Mouse (Mus musculus): ENCODE measurements around the gene Med4. TPM values are rescaled to one million over a fixed set of nuclear protein-coding genes. Genes with fewer than 3 reads are reported as not detected.

Med4 gene
- polyA plus RNA-seq, 1 experiment from 2014 or later: 96.3 TPM

DNA sequence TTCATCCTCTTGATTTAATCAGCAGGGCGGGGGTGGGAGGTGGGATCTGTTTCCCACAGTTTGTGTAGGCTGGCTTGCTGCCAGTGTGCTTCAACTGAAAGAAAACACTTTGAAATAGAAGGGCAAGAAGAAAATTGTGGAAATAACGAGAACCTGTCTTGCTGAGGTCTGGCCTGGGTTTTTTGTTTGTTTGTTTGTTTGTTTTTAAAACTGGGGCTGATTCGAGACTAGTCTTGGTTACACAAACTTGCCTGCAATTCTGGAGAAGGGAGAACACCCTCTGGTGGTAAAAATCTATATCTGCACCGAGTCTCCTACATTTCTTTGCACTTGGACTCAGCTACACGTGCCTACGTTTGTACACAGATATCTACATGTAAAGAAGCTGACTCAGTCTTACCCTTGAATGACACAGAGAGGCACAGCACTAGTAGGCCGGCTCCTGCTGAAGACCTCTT lies 35.2 kb upstream of the Med4 start:
- Histone ChIP-seq H3K4me1 (replicated peaks; ENCODE audit: control insufficient read depth, insufficient read depth, low read length) (no peaks in the 10 kb centered on the region), H3K9me3 (ENCODE audit: control insufficient read depth, low read length) (no peaks in the 10 kb centered on the region), H3K36me3 (ENCODE audit: control insufficient read depth, insufficient read depth, low read length) (no peaks in the 10 kb centered on the region), H3K9ac (ENCODE audit: low read depth, low read length) (no peak overlapping the region), H3K4me2 (replicated peaks; ENCODE audit: low read depth, low read length) (no peak overlapping the region), H3K4me3 (ENCODE audit: low read depth, low read length) (no peak overlapping the region), H3K27me3 (ENCODE audit: control insufficient read depth, insufficient read depth, low read length) (no peaks in the 10 kb centered on the region), H3K27ac (ENCODE audit: low read depth, low read length) (no peak overlapping the region)
- ATAC-seq (ENCODE audit: low FRiP score) (no peak), DNase-seq (ENCODE audit: low spot score) (peak; percentile 41)
- WGBS: 32% methylated on average over 7 of the region's 7 CpGs

DNA sequence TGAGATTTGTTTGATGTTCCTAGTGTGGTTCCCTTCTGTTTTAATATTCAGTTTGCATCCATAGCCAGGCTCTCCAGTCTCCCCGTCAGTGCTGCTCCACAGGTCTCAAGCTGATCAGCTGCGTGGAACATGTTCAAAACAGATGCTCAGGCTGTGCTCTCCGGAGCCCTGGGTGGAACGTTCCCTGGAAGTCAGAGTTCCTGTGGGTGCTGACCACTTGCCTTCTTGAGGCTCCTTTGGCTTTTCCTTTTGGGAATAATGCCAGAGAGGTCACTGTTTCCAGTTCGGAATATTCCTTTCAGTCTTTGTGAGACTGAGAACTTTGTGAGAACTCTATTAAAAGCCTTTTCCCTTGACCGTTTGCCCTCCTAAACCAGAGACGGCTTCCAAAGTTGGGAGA lies 34.3 kb upstream of the Med4 start:
- Histone ChIP-seq H3K9me3 (ENCODE audit: control insufficient read depth, low read length) (no peaks in the 10 kb centered on the region), H3K4me2 (replicated peaks; ENCODE audit: low read depth, low read length) (no peak overlapping the region), H3K4me1 (replicated peaks; ENCODE audit: control insufficient read depth, insufficient read depth, low read length) (no peaks in the 10 kb centered on the region), H3K4me3 (ENCODE audit: low read depth, low read length) (no peak overlapping the region), H3K36me3 (ENCODE audit: control insufficient read depth, insufficient read depth, low read length) (no peaks in the 10 kb centered on the region), H3K9ac (ENCODE audit: low read depth, low read length) (no peak overlapping the region), H3K27ac (ENCODE audit: low read depth, low read length) (no peak overlapping the region), H3K27me3 (ENCODE audit: control insufficient read depth, insufficient read depth, low read length) (no peaks in the 10 kb centered on the region)
- WGBS: 83% methylated on average over 7 of the region's 7 CpGs
- DNase-seq (ENCODE audit: low spot score) (no peak), ATAC-seq (ENCODE audit: low FRiP score) (no peak)

DNA sequence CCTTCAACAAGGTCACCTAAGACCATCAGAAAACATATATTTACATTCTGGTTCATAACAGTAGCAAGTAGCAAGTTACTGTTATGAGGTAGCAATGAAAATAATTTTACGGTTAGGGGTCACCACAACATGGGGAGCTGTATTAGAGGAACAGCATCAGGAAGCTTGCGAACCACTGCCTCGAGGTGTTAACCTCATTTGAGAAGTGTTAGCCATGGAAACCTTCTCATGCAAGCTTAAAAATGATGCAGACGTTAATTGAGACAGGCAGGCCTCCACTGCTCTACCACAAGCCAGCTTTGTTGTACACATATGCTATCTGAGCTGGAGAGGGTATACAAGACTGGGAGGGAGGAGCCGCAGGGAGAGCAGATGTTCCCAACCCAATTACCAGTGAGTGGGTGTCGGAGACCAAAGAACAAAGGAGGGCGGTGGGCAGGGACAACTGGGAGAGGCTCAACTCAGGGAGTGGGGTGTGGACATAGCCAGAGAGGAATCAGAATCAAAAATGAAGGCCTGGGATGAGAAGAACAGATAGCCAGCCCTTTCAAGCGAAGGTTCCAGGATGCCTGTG lies 33.4 kb upstream of the Med4 start:
- no peaks in the 10 kb centered on the region for H3K4me1 ChIP-seq (replicated peaks; ENCODE audit: control insufficient read depth, insufficient read depth, low read length)
- no peaks in the 10 kb centered on the region for H3K36me3 ChIP-seq (ENCODE audit: control insufficient read depth, insufficient read depth, low read length)
- H3K9me3 ChIP-seq (ENCODE audit: control insufficient read depth, low read length): no peaks in the 10 kb centered on the region
- no peak overlapping the region for H3K4me2 ChIP-seq (replicated peaks; ENCODE audit: low read depth, low read length)
- H3K4me3 ChIP-seq (ENCODE audit: low read depth, low read length): no peak overlapping the region
- peak; percentile 30 for DNase-seq (ENCODE audit: low spot score)
- ATAC-seq (ENCODE audit: low FRiP score): peak; percentile 71
- H3K27ac ChIP-seq (ENCODE audit: low read depth, low read length): no peak overlapping the region
- WGBS: 74% methylated on average over 8 of the region's 8 CpGs
- no peak overlapping the region for H3K9ac ChIP-seq (ENCODE audit: low read depth, low read length)
- H3K27me3 ChIP-seq (ENCODE audit: control insufficient read depth, insufficient read depth, low read length): no peaks in the 10 kb centered on the region

DNA sequence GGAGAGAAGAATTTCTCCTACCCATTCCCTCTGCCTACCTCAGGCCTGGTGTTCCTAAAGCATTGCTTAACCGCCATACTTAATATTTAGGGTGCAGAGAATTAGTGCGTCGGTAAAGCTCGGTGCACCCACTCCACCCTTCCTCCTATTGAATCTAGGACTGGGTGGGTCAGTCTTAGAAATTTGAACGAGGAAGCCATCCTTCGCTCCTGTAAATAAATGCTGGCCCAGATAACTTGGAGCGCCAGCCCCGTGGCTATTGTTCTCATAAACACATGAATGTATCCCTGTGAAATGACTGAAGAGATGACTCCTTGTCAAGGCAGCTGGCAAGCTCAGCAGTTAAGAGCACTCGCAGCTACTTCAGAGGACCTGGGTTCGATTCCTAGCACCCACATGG lies 32.7 kb upstream of the Med4 start:
- Histone ChIP-seq H3K36me3 (ENCODE audit: control insufficient read depth, insufficient read depth, low read length) (no peaks in the 10 kb centered on the region), H3K9ac (ENCODE audit: low read depth, low read length) (no peak overlapping the region), H3K4me2 (replicated peaks; ENCODE audit: low read depth, low read length) (no peak overlapping the region), H3K27ac (ENCODE audit: low read depth, low read length) (no peak overlapping the region), H3K9me3 (ENCODE audit: control insufficient read depth, low read length) (no peaks in the 10 kb centered on the region), H3K27me3 (ENCODE audit: control insufficient read depth, insufficient read depth, low read length) (no peaks in the 10 kb centered on the region), H3K4me3 (ENCODE audit: low read depth, low read length) (no peak overlapping the region), H3K4me1 (replicated peaks; ENCODE audit: control insufficient read depth, insufficient read depth, low read length) (no peaks in the 10 kb centered on the region)
- 94% methylated on average over 10 of the region's 10 CpGs for WGBS
- no peak for DNase-seq (ENCODE audit: low spot score)
- no peak for ATAC-seq (ENCODE audit: low FRiP score)

DNA sequence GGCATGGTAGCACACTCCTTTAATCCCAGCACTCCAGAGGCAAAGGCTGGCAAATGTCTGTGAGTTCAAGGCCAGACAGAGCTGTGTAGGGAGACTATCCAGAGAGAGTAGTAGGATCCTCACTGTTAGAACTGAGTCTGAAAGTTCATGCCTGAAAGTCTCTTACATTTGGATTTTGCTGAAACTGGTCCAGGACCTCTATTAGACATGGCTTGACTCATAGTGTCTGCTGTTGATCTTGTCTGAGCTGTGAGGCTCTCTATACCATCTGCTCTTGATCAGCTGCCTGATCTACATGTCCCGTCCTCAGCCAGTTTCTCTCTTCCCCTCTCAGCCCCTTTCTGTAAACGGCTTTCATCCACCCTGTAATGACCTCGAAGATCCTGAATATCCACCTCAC lies 31.5 kb upstream of the Med4 start:
- no peak for ATAC-seq (ENCODE audit: low FRiP score)
- H3K27ac ChIP-seq (ENCODE audit: low read depth, low read length): no peak overlapping the region
- H3K36me3 ChIP-seq (ENCODE audit: control insufficient read depth, insufficient read depth, low read length): no peaks in the 10 kb centered on the region
- no peaks in the 10 kb centered on the region for H3K4me1 ChIP-seq (replicated peaks; ENCODE audit: control insufficient read depth, insufficient read depth, low read length)
- DNase-seq (ENCODE audit: low spot score): no peak
- H3K4me2 ChIP-seq (replicated peaks; ENCODE audit: low read depth, low read length): no peak overlapping the region
- 81% methylated on average over 3 of the region's 3 CpGs for WGBS
- H3K4me3 ChIP-seq (ENCODE audit: low read depth, low read length): no peak overlapping the region
- no peak overlapping the region for H3K9ac ChIP-seq (ENCODE audit: low read depth, low read length)
- no peaks in the 10 kb centered on the region for H3K27me3 ChIP-seq (ENCODE audit: control insufficient read depth, insufficient read depth, low read length)
- H3K9me3 ChIP-seq (ENCODE audit: control insufficient read depth, low read length): no peaks in the 10 kb centered on the region

DNA sequence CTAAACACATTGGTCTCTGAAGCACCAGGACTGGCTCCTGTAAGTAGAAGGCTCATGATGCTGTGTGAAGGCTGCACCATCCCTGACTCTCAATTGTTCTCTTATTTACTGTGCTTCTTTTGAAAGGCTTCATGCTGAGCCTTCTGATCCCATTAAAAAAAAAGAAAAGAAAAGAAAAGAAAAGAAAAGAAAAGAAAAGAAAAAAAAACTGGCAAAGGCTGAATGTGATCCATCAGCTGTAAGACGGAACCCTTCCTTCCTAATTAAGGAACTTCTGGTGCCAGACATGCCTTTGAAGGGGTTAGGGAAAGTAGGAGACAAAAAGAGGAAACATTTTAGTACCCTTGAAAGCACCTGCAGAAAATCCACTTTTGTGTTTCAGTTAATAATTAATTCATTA lies 30.1 kb upstream of the Med4 start:
- Histone ChIP-seq H3K4me1 (replicated peaks; ENCODE audit: control insufficient read depth, insufficient read depth, low read length) (no peaks in the 10 kb centered on the region), H3K27ac (ENCODE audit: low read depth, low read length) (no peak overlapping the region), H3K36me3 (ENCODE audit: control insufficient read depth, insufficient read depth, low read length) (no peaks in the 10 kb centered on the region), H3K4me3 (ENCODE audit: low read depth, low read length) (no peak overlapping the region), H3K27me3 (ENCODE audit: control insufficient read depth, insufficient read depth, low read length) (no peaks in the 10 kb centered on the region), H3K4me2 (replicated peaks; ENCODE audit: low read depth, low read length) (no peak overlapping the region), H3K9ac (ENCODE audit: low read depth, low read length) (no peak overlapping the region), H3K9me3 (ENCODE audit: control insufficient read depth, low read length) (no peaks in the 10 kb centered on the region)
- ATAC-seq (ENCODE audit: low FRiP score) (no peak), DNase-seq (ENCODE audit: low spot score) (no peak)
- WGBS: 33% methylated on average over 1 of the region's 1 CpGs

DNA sequence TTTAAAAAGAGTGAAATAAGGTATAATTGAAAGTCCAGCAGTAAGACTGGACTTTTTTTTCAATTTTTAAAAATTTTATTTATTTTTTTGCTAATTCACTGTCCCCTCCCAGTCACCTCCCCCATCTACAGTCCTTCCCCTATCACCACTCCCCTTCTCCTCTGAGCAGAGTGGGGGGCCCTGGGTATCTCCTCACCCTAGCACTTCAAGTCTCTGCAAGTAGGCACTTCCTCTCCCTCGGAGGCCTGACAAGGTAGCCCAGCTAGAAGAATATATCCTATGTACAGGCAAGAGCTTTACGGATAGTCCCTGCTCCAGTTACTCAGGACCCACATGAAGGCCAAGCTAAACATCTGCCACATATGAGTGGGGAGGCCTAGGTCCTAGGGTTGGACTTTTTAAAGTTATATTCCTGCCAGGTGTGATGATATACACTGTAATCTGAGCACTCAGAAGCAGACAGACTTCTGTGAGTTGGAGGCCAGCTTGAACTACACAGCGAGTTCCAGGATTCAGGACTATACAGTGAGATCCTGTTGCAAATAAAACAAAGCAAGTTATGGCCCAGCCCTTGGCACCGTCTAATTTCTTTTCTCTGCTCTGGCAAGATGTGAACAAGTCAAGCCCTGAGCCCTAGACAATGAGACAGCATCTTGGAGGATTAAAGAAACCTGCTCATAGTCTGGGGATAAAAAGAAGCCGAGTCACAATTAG lies 26.2 kb upstream of the Med4 start:
- ATAC-seq (ENCODE audit: low FRiP score) (no peak), DNase-seq (ENCODE audit: low spot score) (no peak)
- H3K4me2 ChIP-seq (replicated peaks; ENCODE audit: low read depth, low read length): no peak overlapping the region
- no peak overlapping the region for H3K9ac ChIP-seq (ENCODE audit: low read depth, low read length)
- H3K36me3 ChIP-seq (ENCODE audit: control insufficient read depth, insufficient read depth, low read length): no peaks in the 10 kb centered on the region
- H3K9me3 ChIP-seq (ENCODE audit: control insufficient read depth, low read length): no peaks in the 10 kb centered on the region
- no peak overlapping the region for H3K27ac ChIP-seq (ENCODE audit: low read depth, low read length)
- no peaks in the 10 kb centered on the region for H3K4me1 ChIP-seq (replicated peaks; ENCODE audit: control insufficient read depth, insufficient read depth, low read length)
- WGBS: 82% methylated on average over 5 of the region's 5 CpGs
- no peak overlapping the region for H3K4me3 ChIP-seq (ENCODE audit: low read depth, low read length)
- no peaks in the 10 kb centered on the region for H3K27me3 ChIP-seq (ENCODE audit: control insufficient read depth, insufficient read depth, low read length)

DNA sequence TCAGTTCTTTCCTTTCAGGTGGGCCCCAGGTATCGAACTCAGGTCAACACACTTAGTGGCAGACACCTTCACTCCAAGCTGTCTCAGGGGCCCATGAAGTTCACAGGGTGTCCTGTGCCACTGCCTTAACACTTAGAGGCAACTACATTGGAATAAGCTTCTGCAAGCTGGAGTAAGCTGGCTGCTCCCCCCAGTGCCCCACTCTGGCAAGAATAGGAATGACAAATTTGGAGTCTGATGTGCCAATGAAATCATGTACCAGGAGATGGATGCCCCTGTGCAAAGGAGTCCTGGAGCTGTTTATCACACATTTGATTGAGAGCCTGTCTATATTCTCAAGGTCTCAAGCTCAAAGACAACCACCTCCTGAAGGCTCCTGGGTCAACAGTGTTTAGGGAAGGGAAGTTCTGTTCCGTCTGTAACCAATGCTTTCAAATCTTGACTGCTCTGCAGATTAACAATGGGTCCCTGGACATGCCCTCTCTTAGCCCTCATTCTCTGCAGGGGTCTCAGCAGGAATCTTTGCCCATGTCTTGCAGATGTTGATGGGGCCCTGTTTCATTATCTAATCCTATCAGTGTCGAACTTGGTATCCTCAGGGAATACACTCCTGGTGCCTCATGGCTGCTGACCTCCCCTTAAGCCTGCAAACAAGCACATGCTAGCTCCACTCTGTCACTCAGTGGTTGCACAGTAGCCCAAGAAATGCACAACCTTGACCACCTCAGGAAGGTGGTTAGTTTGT lies 25.3 kb upstream of the Med4 start:
- H3K9ac ChIP-seq (ENCODE audit: low read depth, low read length): no peak overlapping the region
- no peak overlapping the region for H3K27ac ChIP-seq (ENCODE audit: low read depth, low read length)
- H3K4me1 ChIP-seq (replicated peaks; ENCODE audit: control insufficient read depth, insufficient read depth, low read length): no peaks in the 10 kb centered on the region
- no peak overlapping the region for H3K4me2 ChIP-seq (replicated peaks; ENCODE audit: low read depth, low read length)
- H3K27me3 ChIP-seq (ENCODE audit: control insufficient read depth, insufficient read depth, low read length): no peaks in the 10 kb centered on the region
- H3K36me3 ChIP-seq (ENCODE audit: control insufficient read depth, insufficient read depth, low read length): no peaks in the 10 kb centered on the region
- H3K4me3 ChIP-seq (ENCODE audit: low read depth, low read length): no peak overlapping the region
- H3K9me3 ChIP-seq (ENCODE audit: control insufficient read depth, low read length): no peaks in the 10 kb centered on the region
- DNase-seq (ENCODE audit: low spot score) (no peak), ATAC-seq (ENCODE audit: low FRiP score) (no peak)
- 62% methylated on average over 3 of the region's 3 CpGs for WGBS

DNA sequence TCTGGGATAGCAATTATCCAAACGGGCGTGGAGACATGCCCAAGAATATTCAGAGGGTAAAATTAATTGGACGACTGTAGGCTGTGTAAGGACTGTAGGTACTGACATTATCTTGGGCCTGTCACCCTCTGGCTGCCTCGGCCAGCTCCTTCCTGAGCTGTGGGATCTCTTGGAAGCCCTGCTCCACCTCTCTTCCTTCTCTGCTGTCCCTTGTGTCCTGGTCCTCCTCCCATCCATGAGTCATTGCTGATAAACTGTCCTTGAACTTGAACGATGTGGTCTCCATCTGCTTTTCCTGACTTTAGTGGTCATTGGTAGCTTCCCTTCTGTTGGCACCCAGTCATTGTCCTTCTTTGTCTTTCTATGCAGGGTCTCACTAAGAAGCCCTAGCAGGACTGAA lies 23.2 kb upstream of the Med4 start:
- Histone ChIP-seq H3K9me3 (ENCODE audit: control insufficient read depth, low read length) (no peaks in the 10 kb centered on the region), H3K4me2 (replicated peaks; ENCODE audit: low read depth, low read length) (no peak overlapping the region), H3K27ac (ENCODE audit: low read depth, low read length) (no peak overlapping the region), H3K4me1 (replicated peaks; ENCODE audit: control insufficient read depth, insufficient read depth, low read length) (no peaks in the 10 kb centered on the region), H3K9ac (ENCODE audit: low read depth, low read length) (no peak overlapping the region), H3K27me3 (ENCODE audit: control insufficient read depth, insufficient read depth, low read length) (no peaks in the 10 kb centered on the region), H3K4me3 (ENCODE audit: low read depth, low read length) (no peak overlapping the region), H3K36me3 (ENCODE audit: control insufficient read depth, insufficient read depth, low read length) (no peaks in the 10 kb centered on the region)
- 88% methylated on average over 5 of the region's 5 CpGs for WGBS
- no peak for DNase-seq (ENCODE audit: low spot score)
- no peak for ATAC-seq (ENCODE audit: low FRiP score)
